Mouse (Mus musculus) MEL (cell line): ENCODE results near the gene Npcd. TPM values are rescaled to one million over a fixed set of nuclear protein-coding genes. Genes with fewer than 3 reads are reported as not detected.

Source experiments
- DNase-seq: peaks from one replicate; pipeline ENCODE4 v3.0.0; 2011; ENCODE audit warnings: low read depth, low spot score
- H3K27ac ChIP-seq: 2 replicates; pipeline ENCODE4 v1.5.1; 2012; ENCODE audit warnings: low read depth, mild to moderate bottlenecking, control low read depth, low read length, moderate library complexity; ENCODE audit not compliant: control insufficient read depth
- H3K27me3 ChIP-seq, 2 experiments: fragments of 150-350 bp in 1 of 2; sonication (generic) in 1 of 2; 2 replicates each; pipeline ENCODE4 v1.6.1; 2012; ENCODE audit warnings: low read length in 2 of 2, mild to moderate bottlenecking in 2 of 2, improper control_type of control experiment in 1 of 2, moderate library complexity in 1 of 2; ENCODE audit not compliant: insufficient read depth in 2 of 2, control insufficient read depth in 1 of 2
- H3K36me3 ChIP-seq, 2 experiments: 2 replicates each; pipeline ENCODE4 v1.6.1; 2012 to 2014; ENCODE audit warnings: low read length in 2 of 2, improper control_type of control experiment in 1 of 2, inconsistent platforms in 1 of 2, mild to moderate bottlenecking in 1 of 2; ENCODE audit not compliant: insufficient read depth in 2 of 2, control insufficient read depth in 1 of 2
- H3K4me1 ChIP-seq, 2 experiments: fragments of 150-350 bp in 1 of 2; sonication (generic) in 1 of 2; 2 replicates each; pipeline ENCODE4 v1.6.1; 2012; ENCODE audit warnings: low read length in 2 of 2, improper control_type of control experiment in 1 of 2, mild to moderate bottlenecking in 1 of 2; ENCODE audit not compliant: insufficient read depth in 2 of 2, control insufficient read depth in 1 of 2
- H3K4me3 ChIP-seq, 2 experiments: fragments of 150-350 bp in 1 of 2; sonication (generic) in 1 of 2; 2 replicates each; pipeline ENCODE4 v1.5.1; 2012; ENCODE audit warnings: low read depth in 2 of 2, low read length in 2 of 2, mild to moderate bottlenecking in 2 of 2, moderate library complexity in 2 of 2, control low read depth in 1 of 2, improper control_type of control experiment in 1 of 2; ENCODE audit not compliant: control insufficient read depth in 1 of 2, insufficient read depth in 1 of 2
- H3K79me2 ChIP-seq: 2 replicates; pipeline ENCODE4 v1.6.1; 2012; ENCODE audit warnings: mild to moderate bottlenecking, low read length, moderate library complexity; ENCODE audit not compliant: control insufficient read depth, poor library complexity, insufficient read depth
- H3K9ac ChIP-seq: 2 replicates; pipeline ENCODE4 v1.6.1; 2012; ENCODE audit warnings: low read depth, mild to moderate bottlenecking, control low read depth, low read length, moderate library complexity; ENCODE audit not compliant: control insufficient read depth, poor library complexity, severe bottlenecking
- H3K9me3 ChIP-seq: fragments of 150-350 bp; sonication (generic); replicated peaks from 2 replicates; pipeline ENCODE4 v1.6.1; 2012; ENCODE audit warnings: mild to moderate bottlenecking, low read length, improper control_type of control experiment, moderate library complexity; ENCODE audit not compliant: insufficient read depth
- BHLHE40 ChIP-seq: IDR thresholded peaks from 2 replicates; pipeline ENCODE4 v1.6.1; 2012; ENCODE audit warnings: low read depth, mild to moderate bottlenecking, inconsistent platforms, low read length, improper control_type of control experiment, borderline replicate concordance
- CTCF ChIP-seq, 3 experiments: IDR thresholded peaks in 2 of 3; conservative IDR thresholded peaks in 1 of 3; 2 replicates each; pipeline ENCODE4 v1.5.1; 2011 to 2012; ENCODE audit warnings: low read length in 3 of 3, low read depth in 2 of 3, mild to moderate bottlenecking in 2 of 3, improper control_type of control experiment in 1 of 3, inconsistent platforms in 1 of 3, mixed read lengths in 1 of 3, moderate library complexity in 1 of 3; ENCODE audit not compliant: control insufficient read depth in 1 of 3, insufficient read depth in 1 of 3, poor library complexity in 1 of 3, severe bottlenecking in 1 of 3
- ETS1 ChIP-seq: IDR thresholded peaks from 2 replicates; pipeline ENCODE4 v1.6.1; 2012; ENCODE audit warnings: low read depth, mild to moderate bottlenecking, inconsistent platforms, low read length, improper control_type of control experiment, moderate library complexity
- GABPA ChIP-seq: IDR thresholded peaks from 2 replicates; pipeline ENCODE4 v1.6.1; 2012; ENCODE audit warnings: low read depth, mild to moderate bottlenecking, inconsistent platforms, low read length, improper control_type of control experiment, moderate library complexity
- JUND ChIP-seq: IDR thresholded peaks from 2 replicates; pipeline ENCODE4 v1.6.1; 2011; ENCODE audit warnings: low read depth, mild to moderate bottlenecking, improper control_type of control experiment, low read length
- KAT2A ChIP-seq: conservative IDR thresholded peaks from 2 replicates; pipeline ENCODE4 v1.6.1; 2012; ENCODE audit warnings: low read depth, low read length, improper control_type of control experiment, inconsistent platforms
- MAX ChIP-seq: IDR thresholded peaks from 2 replicates; pipeline ENCODE4 v1.6.1; 2011; ENCODE audit warnings: low read length, improper control_type of control experiment
- MAZ ChIP-seq: IDR thresholded peaks from 2 replicates; pipeline ENCODE4 v1.6.1; 2012; ENCODE audit warnings: low read depth, mild to moderate bottlenecking, inconsistent platforms, low read length, improper control_type of control experiment
- MXI1 ChIP-seq: IDR thresholded peaks from 2 replicates; pipeline ENCODE4 v1.6.1; 2011; ENCODE audit warnings: mild to moderate bottlenecking, low read depth, low read length, improper control_type of control experiment
- MYB ChIP-seq: IDR thresholded peaks from 2 replicates; pipeline ENCODE4 v1.6.1; 2011; ENCODE audit warnings: mild to moderate bottlenecking, low read depth, low read length, improper control_type of control experiment
- NELFE ChIP-seq: IDR thresholded peaks from 2 replicates; pipeline ENCODE4 v1.6.1; 2011; ENCODE audit warnings: low read depth, low read length, improper control_type of control experiment
- POLR2AphosphoS2 ChIP-seq: IDR thresholded peaks from 2 replicates; pipeline ENCODE4 v1.6.1; 2011; ENCODE audit warnings: low read length, improper control_type of control experiment
- RAD21 ChIP-seq: IDR thresholded peaks from 2 replicates; pipeline ENCODE4 v1.6.1; 2011; ENCODE audit warnings: mild to moderate bottlenecking, low read depth, low read length, improper control_type of control experiment
- RCOR1 ChIP-seq: IDR thresholded peaks from 2 replicates; pipeline ENCODE4 v1.6.1; 2012; ENCODE audit warnings: low read depth, mild to moderate bottlenecking, inconsistent platforms, low read length, improper control_type of control experiment
- SIN3A ChIP-seq: IDR thresholded peaks from 2 replicates; pipeline ENCODE4 v1.6.1; 2012; ENCODE audit warnings: low read length, improper control_type of control experiment, inconsistent platforms
- SMC3 ChIP-seq: IDR thresholded peaks from 2 replicates; pipeline ENCODE4 v1.6.1; 2011; ENCODE audit warnings: low read depth, low read length, improper control_type of control experiment
- USF1 ChIP-seq: IDR thresholded peaks from 2 replicates; pipeline ENCODE4 v1.6.1; 2014; ENCODE audit warnings: low read depth, mild to moderate bottlenecking, inconsistent platforms, low read length, improper control_type of control experiment, moderate library complexity
- USF2 ChIP-seq, 2 experiments: IDR thresholded peaks; 2 replicates each; pipeline ENCODE4 v1.6.1; 2011 to 2012; ENCODE audit warnings: improper control_type of control experiment in 2 of 2, low read length in 2 of 2, borderline replicate concordance in 1 of 2, inconsistent platforms in 1 of 2, low read depth in 1 of 2, mild to moderate bottlenecking in 1 of 2; ENCODE audit not compliant: insufficient read depth in 1 of 2
- ZC3H11A ChIP-seq: IDR thresholded peaks from 2 replicates; pipeline ENCODE4 v1.6.1; 2012; ENCODE audit warnings: low read depth, mild to moderate bottlenecking, inconsistent platforms, low read length, improper control_type of control experiment
- ZKSCAN1 ChIP-seq: IDR thresholded peaks from 2 replicates; pipeline ENCODE4 v1.6.1; 2012; ENCODE audit warnings: low read depth, mild to moderate bottlenecking, inconsistent platforms, low read length, improper control_type of control experiment, moderate library complexity
- ZNF384 ChIP-seq: IDR thresholded peaks from 2 replicates; pipeline ENCODE4 v1.6.1; 2012; ENCODE audit warnings: low read depth, mild to moderate bottlenecking, inconsistent platforms, low read length, improper control_type of control experiment
- polyA plus RNA-seq, 2 experiments: library from polyadenylated mRNA; stranded (reverse) in 1 of 2; unstranded in 1 of 2; fragments of >175 nt in 1 of 2; fragments of >200 nt in 1 of 2; gene quantifications; 2 replicates each; pipeline versions ENCODE4 v1.2.1 to v1.2.4; 2012; ENCODE audit warnings: low replicate concordance in 2 of 2, low read depth in 1 of 2; ENCODE audit not compliant: insufficient read length in 2 of 2, insufficient read depth in 1 of 2, missing spikeins in 1 of 2
- total RNA-seq: library from RNA; depleted of rRNA; stranded (reverse); fragments of 300-350 nt; gene quantifications from 2 replicates; pipeline ENCODE4 v1.2.3, GENCODE M21; 2012

The Npcd gene
- total and polyA plus RNA-seq, 3 experiments: not detected

- no peak for TF ChIP-seq KAT2A
Measured at GRCm38 (mm10) chr15:79803533-79804351, 30.3 kb downstream of the Npcd start (continued).

- 0 out of 4 replicates have a peak, but pooled peaks cover 0 to 2% of the 10 kb centered on the region in 2 experiments for H3K27me3 ChIP-seq
- no peak overlapping the region for H3K9ac ChIP-seq
- TF ChIP-seq JUND (no peak), MAX (no peak), MXI1 (no peak), ZNF384 (no peak), USF1 (no peak), GABPA (no peak), ZKSCAN1 (no peak)
- TF ChIP-seq, all 39 proteins: peak for 0
Measured at GRCm38 (mm10) chr15:79802304-79802703, 31.7 kb downstream of the Npcd start.

GRCm38 (mm10) chr15:79801646-79802045 is 32.4 kb downstream of the Npcd start:
- TF ChIP-seq ZC3H11A (no peak), SMC3 (no peak), CTCF (IDR thresholded peaks at IDR 0.05 in 2 of 3, conservative IDR thresholded peaks at IDR 0.05 in 1 of 3; ENCODE audit: control insufficient read depth in 1 of 3, insufficient read depth in 1 of 3, low read depth in 2 of 3, low read length in 3 of 3, poor library complexity in 1 of 3, severe bottlenecking in 1 of 3) (no peak), NELFE (no peak), RAD21 (no peak), SIN3A (no peak), MAX (no peak), JUND (no peak), RCOR1 (no peak), MYB (no peak), USF2 (IDR thresholded peaks at IDR 0.05; ENCODE audit: borderline replicate concordance in 1 of 2, insufficient read depth in 1 of 2, low read depth in 1 of 2, low read length in 2 of 2) (no peak), MAZ (no peak), BHLHE40 (no peak), POLR2AphosphoS2 (no peak), ETS1 (no peak)
- Histone ChIP-seq H3K4me3 (no peak overlapping the region), H3K9me3 (no peaks in the 10 kb centered on the region), H3K27ac (no peak overlapping the region), H3K4me1 (no peaks in the 10 kb centered on the region), H3K36me3 (no peaks in the 10 kb centered on the region), H3K27me3 (0 out of 4 replicates have a peak, but pooled peaks cover 0 to 2% of the 10 kb centered on the region in 2 experiments), H3K79me2 (no peaks in the 10 kb centered on the region), H3K9ac (no peak overlapping the region)
- DNase-seq: no peak

More at GRCm38 (mm10) chr15:79802304-79802703, 31.7 kb downstream of the Npcd start:
- H3K4me3 ChIP-seq: no peak overlapping the region
- H3K36me3 ChIP-seq: no peaks in the 10 kb centered on the region
- no peaks in the 10 kb centered on the region for H3K4me1 ChIP-seq
- no peak for DNase-seq
- no peak overlapping the region for H3K27ac ChIP-seq
- H3K79me2 ChIP-seq: no peaks in the 10 kb centered on the region
- no peaks in the 10 kb centered on the region for H3K9me3 ChIP-seq
